In the genomic region with DNA sequence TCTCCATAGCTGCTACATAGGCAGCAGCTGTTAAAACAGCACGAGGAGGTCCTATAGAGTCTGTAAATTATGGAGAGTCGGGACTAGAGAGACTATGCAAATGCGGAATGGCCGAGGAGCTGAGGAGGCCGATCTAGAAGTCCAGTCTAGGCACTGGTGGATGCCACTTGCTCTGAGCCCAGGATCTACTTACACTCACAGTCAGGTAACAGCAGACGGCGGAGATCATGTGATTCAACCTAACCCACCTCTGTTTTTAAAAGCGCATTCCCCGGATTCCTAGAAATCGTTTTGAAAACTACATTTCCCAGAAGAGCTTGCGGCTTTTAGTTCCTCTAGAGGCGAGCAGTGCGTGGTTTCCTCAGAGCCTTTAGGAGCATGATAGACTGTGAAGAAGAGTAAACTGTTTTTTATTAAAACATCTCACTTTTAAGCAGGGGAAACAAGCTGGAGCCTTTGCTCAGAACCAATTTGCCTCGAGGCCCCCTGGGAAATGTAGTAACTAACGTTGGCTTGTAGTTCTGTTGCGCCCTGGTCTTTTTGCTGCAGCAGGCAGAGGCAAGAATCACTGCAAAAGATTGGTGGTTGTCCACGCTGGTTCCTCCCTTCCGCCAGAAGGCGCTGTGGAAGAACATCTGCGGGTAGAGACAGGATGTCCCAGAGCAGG, we compare ENCODE assay signal across 8 mouse cellular contexts.
DNase-seq lines count a peak whose midpoint lies in the region; ATAC-seq and TF ChIP-seq lines count a peak whose summit lies in the region.

No protein-coding gene starts in this region.

- H3K4me2 ChIP-seq in liver, postnatal 0 days (ENCODE audit: low read depth, low read length): peak overlapping the region; percentile 79
- H3K4me2 ChIP-seq in neural tube, embryonic 15.5 days: peak overlapping the region; percentile 65

- TF ChIP-seq POLR2A in cerebellum, adult 2 months (IDR thresholded peaks at IDR 0.05; ENCODE audit: borderline replicate concordance, insufficient read depth, low read length): no peak

- H3K36me3 ChIP-seq in liver, postnatal 0 days (replicated peaks; ENCODE audit: insufficient read depth, low read length): no peaks in the 10 kb centered on the region
- H3K36me3 ChIP-seq in neural tube, embryonic 15.5 days: no peaks in the 10 kb centered on the region

- H3K27ac ChIP-seq in cerebellum, adult 2 months (ENCODE audit: insufficient read depth, low read length): no peak overlapping the region
- H3K27ac ChIP-seq in liver, postnatal 0 days (ENCODE audit: low read depth): 0 out of 2 replicates have a peak overlapping the region, but pooled peaks have one; percentile 55
- peak overlapping the region; percentile 81 for H3K27ac ChIP-seq in neural tube, embryonic 15.5 days (replicated peaks)

- WGBS in cerebellum, adult 2 months: 3% methylated on average over 20 of the region's 20 CpGs
- WGBS in liver, postnatal 0 days (ENCODE audit: insufficient replicate concordance): 3% methylated on average over 20 of the region's 20 CpGs
- 2% methylated on average over 20 of the region's 20 CpGs for WGBS in neural tube, embryonic 15.5 days

- TF ChIP-seq CTCF in cerebellum, adult 2 months (IDR thresholded peaks at IDR 0.05; ENCODE audit: borderline replicate concordance, insufficient read depth, low read depth, low read length): peak; percentile 46; the same call in 1 of the 2 replicates
- peak; percentile 56 for TF ChIP-seq CTCF in liver, postnatal 0 days (IDR thresholded peaks at IDR 0.05; ENCODE audit: low read depth)

- DNase-seq in ES-CJ7 (ENCODE audit: low read depth, low spot score): peak; percentile 95
- peak; percentile 75 to 76 for DNase-seq in cerebellum, adult 2 months
- DNase-seq in heart, postnatal 4 days: peak; percentile 78
- peak; percentile 72 to 86 for DNase-seq in layer of hippocampus, adult 18-20 months (ENCODE audit: low spot score in 2 of 2)
- DNase-seq in liver, postnatal 0 days: peak; percentile 57
- DNase-seq in thymus, postnatal 0 days (ENCODE audit: low spot score): peak; percentile 38

- H3K9ac ChIP-seq in liver, postnatal 0 days (replicated peaks): 0 out of 2 replicates have a peak overlapping the region, but pooled peaks have one; percentile 3
- peak overlapping the region; percentile 47 for H3K9ac ChIP-seq in neural tube, embryonic 15.5 days (replicated peaks)

- TF ChIP-seq EP300 in liver, postnatal 0 days (IDR thresholded peaks at IDR 0.05; ENCODE audit: low read depth): no peak

- no peaks in the 10 kb centered on the region for H3K9me3 ChIP-seq in liver, postnatal 0 days (ENCODE audit: low read length)
- H3K9me3 ChIP-seq in neural tube, embryonic 15.5 days (replicated peaks): no peaks in the 10 kb centered on the region

- H3K4me1 ChIP-seq in cerebellum, adult 2 months (ENCODE audit: control insufficient read depth, insufficient read depth, low read length): no peaks in the 10 kb centered on the region
- H3K4me1 ChIP-seq in liver, postnatal 0 days (ENCODE audit: insufficient read depth): peaks cover 5% of the 10 kb centered on the region
- peaks cover 11% of the 10 kb centered on the region; the same call in 1 of the 2 replicates for H3K4me1 ChIP-seq in neural tube, embryonic 15.5 days

- peak overlapping the region; percentile 93 for H3K4me3 ChIP-seq in cerebellum, adult 2 months (replicated peaks; ENCODE audit: insufficient read depth, low read depth, low read length)
- peak overlapping the region; percentile 44 for H3K4me3 ChIP-seq in liver, postnatal 0 days (ENCODE audit: low read depth, low read length)
- peak overlapping the region; percentile 51 for H3K4me3 ChIP-seq in neural tube, embryonic 15.5 days (replicated peaks)

- no peaks in the 10 kb centered on the region for H3K27me3 ChIP-seq in cerebellum, adult 2 months (ENCODE audit: control insufficient read depth, insufficient read depth, low read length)
- no peaks in the 10 kb centered on the region for H3K27me3 ChIP-seq in liver, postnatal 0 days (ENCODE audit: insufficient read depth, low read length)
- H3K27me3 ChIP-seq in neural tube, embryonic 15.5 days (replicated peaks): no peaks in the 10 kb centered on the region

- ATAC-seq in frontal cortex, adult (ENCODE audit: low TSS enrichment): peak; percentile 95
- ATAC-seq in liver, postnatal 0 days: peak; percentile 76
- ATAC-seq in neural tube, embryonic 15.5 days (ENCODE audit: low FRiP score): peak; percentile 88

Comparison
In these comparisons a context has a peak if more than half of its experiments do, and no peak if none do; other contexts are left out.
1. DNase-seq: peak in every context shown above with its lines; median percentile 95 in ES-CJ7; 79 in layer of hippocampus, adult 18-20 months; 78 in heart, postnatal 4 days; 76 in cerebellum, adult 2 months; 57 in liver, postnatal 0 days; 38 in thymus, postnatal 0 days.